In the genomic region with DNA sequence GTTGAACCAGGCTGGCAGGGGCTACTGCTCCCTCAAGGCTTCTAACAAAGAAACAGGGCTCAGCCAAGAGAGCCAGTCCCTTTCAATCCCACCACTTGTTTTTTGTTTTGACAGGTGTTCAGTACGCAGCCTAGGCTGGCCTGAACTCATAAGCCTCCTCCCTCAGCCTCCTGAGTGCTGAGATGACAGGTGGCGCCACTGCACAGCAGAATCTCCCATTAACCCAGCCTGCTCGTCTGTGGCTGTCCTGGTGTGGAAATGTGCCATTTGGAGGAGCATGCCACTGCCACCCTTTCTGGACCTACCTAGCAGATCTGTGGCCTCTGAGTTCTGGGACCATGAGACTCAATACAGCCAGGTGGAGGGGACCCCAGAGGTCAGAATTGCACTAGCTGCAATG, we compare ENCODE assay signal across 19 mouse cellular contexts. TPM values are rescaled to one million over a fixed set of nuclear protein-coding genes. Genes with fewer than 3 reads are reported as not detected.
DNase-seq lines count a peak whose midpoint lies in the region; ATAC-seq and TF ChIP-seq lines count a peak whose summit lies in the region.
"Had no signal": no experiment of that assay in that cellular context is flagged by ENCODE, and none has a peak within 500 bp of the region (broad histone marks: within the 10 kb centered on the region; RNA-seq: fewer than 3 reads in every experiment).

No protein-coding gene starts in this region.

- WGBS in kidney, postnatal 0 days, result 45% methylated on average over 3 of the region's 3 CpGs
- whole genome bisulfite sequencing in kidney, embryonic 16.5 days, result 56% methylated on average over 3 of the region's 3 CpGs
- 73% methylated on average over 3 of the region's 3 CpGs for WGBS in midbrain, embryonic 14.5 days
- WGBS in midbrain, embryonic 10.5 days, result 72% methylated on average over 3 of the region's 3 CpGs
- 55% methylated on average over 3 of the region's 3 CpGs for WGBS in stomach, postnatal 0 days

- peaks cover 72% of the 10 kb centered on the region for H3K36me3 ChIP-seq in kidney, postnatal 0 days (ENCODE audit: insufficient read depth, low read length)
- peaks cover 81% of the 10 kb centered on the region for H3K36me3 ChIP-seq in kidney, embryonic 16.5 days (ENCODE audit: insufficient read depth, low read length)
- H3K36me3 ChIP-seq in midbrain, embryonic 14.5 days (ENCODE audit: control insufficient read depth, insufficient read depth, low read length), result peaks cover 87% of the 10 kb centered on the region
- peaks cover 96% of the 10 kb centered on the region for H3K36me3 ChIP-seq in midbrain, embryonic 10.5 days
- H3K36me3 ChIP-seq in stomach, postnatal 0 days (ENCODE audit: control insufficient read depth, insufficient read depth, low read length), result peaks cover 32% of the 10 kb centered on the region

- no peak overlapping the region for H3K4me3 ChIP-seq in kidney, postnatal 0 days (replicated peaks; ENCODE audit: low read depth, low read length)
- H3K4me3 ChIP-seq in kidney, embryonic 16.5 days (ENCODE audit: low read length), result no peak overlapping the region
- H3K4me3 ChIP-seq in midbrain, embryonic 14.5 days (replicated peaks; ENCODE audit: low read depth, low read length), result no peak overlapping the region
- no peak overlapping the region for H3K4me3 ChIP-seq in midbrain, embryonic 10.5 days
- no peak overlapping the region for H3K4me3 ChIP-seq in stomach, postnatal 0 days (ENCODE audit: low read depth, low read length)
- H3K4me3 ChIP-seq: limb, embryonic 12.5 days; neural tube, embryonic 15.5 days had no signal

- TF ChIP-seq EP300 in stomach, postnatal 0 days (optimal IDR thresholded peaks at IDR 0.05), result no peak

- no peak overlapping the region for H3K9ac ChIP-seq in kidney, postnatal 0 days (ENCODE audit: low read depth, low read length)
- no peak overlapping the region for H3K9ac ChIP-seq in kidney, embryonic 16.5 days (replicated peaks; ENCODE audit: low read length)
- H3K9ac ChIP-seq in midbrain, embryonic 14.5 days (replicated peaks; ENCODE audit: low read length), result no peak overlapping the region
- no peak overlapping the region for H3K9ac ChIP-seq in stomach, postnatal 0 days (ENCODE audit: low read length)
- H3K9ac ChIP-seq: limb, embryonic 12.5 days; neural tube, embryonic 15.5 days had no signal

- H3K27me3 ChIP-seq in kidney, postnatal 0 days (ENCODE audit: insufficient read depth, low read length), result no peaks in the 10 kb centered on the region
- no peaks in the 10 kb centered on the region for H3K27me3 ChIP-seq in kidney, embryonic 16.5 days (ENCODE audit: insufficient read depth, low read length)
- no peaks in the 10 kb centered on the region for H3K27me3 ChIP-seq in midbrain, embryonic 14.5 days (ENCODE audit: control insufficient read depth, insufficient read depth, low read length)
- no peaks in the 10 kb centered on the region for H3K27me3 ChIP-seq in midbrain, embryonic 10.5 days (ENCODE audit: low read depth, poor library complexity, severe bottlenecking)
- no peaks in the 10 kb centered on the region for H3K27me3 ChIP-seq in stomach, postnatal 0 days (ENCODE audit: control insufficient read depth, insufficient read depth, low read length)
- H3K27me3 ChIP-seq: limb, embryonic 12.5 days; neural tube, embryonic 15.5 days had no signal

- DNase-seq in embryo, embryonic 10 days (ENCODE audit: low spot score), result peak; percentile 25
- no peak for DNase-seq in embryo, embryonic 11 days
- DNase-seq in kidney, postnatal 0 days (ENCODE audit: low spot score), result peak; percentile 12
- peak; percentile 8 for DNase-seq in midbrain, embryonic 14.5 days
- DNase-seq in midbrain, embryonic 10.5 days (ENCODE audit: low spot score), result no peak
- DNase-seq in stomach, postnatal 0 days (ENCODE audit: low spot score), result peak; percentile 42
- no peak for DNase-seq in gastrocnemius, postnatal 14 days
- DNase-seq: B cell, adult 2 months; cerebellum, adult 8-10 months; heart, postnatal 36 days; kidney, postnatal 36 days; layer of hippocampus, postnatal 36 days; retina, postnatal 1 day; thymus, postnatal 36 days had no signal

- peak; percentile 29; the same call in 1 of the 2 replicates for TF ChIP-seq CTCF in kidney, postnatal 0 days (IDR thresholded peaks at IDR 0.05; ENCODE audit: low read depth)
- peak; percentile 60 for TF ChIP-seq CTCF in stomach, postnatal 0 days (IDR thresholded peaks at IDR 0.05; ENCODE audit: low read depth)

- H3K4me1 ChIP-seq in kidney, postnatal 0 days (replicated peaks; ENCODE audit: insufficient read depth, low read length), result no peaks in the 10 kb centered on the region
- H3K4me1 ChIP-seq in kidney, embryonic 16.5 days (ENCODE audit: insufficient read depth, low read length), result no peaks in the 10 kb centered on the region
- no peaks in the 10 kb centered on the region for H3K4me1 ChIP-seq in midbrain, embryonic 14.5 days (ENCODE audit: control insufficient read depth, insufficient read depth, low read length)
- H3K4me1 ChIP-seq in midbrain, embryonic 10.5 days, result no peaks in the 10 kb centered on the region
- no peaks in the 10 kb centered on the region for H3K4me1 ChIP-seq in stomach, postnatal 0 days (replicated peaks; ENCODE audit: control insufficient read depth, insufficient read depth)
- H3K4me1 ChIP-seq: limb, embryonic 12.5 days; neural tube, embryonic 15.5 days had no signal

- no peak overlapping the region for H3K27ac ChIP-seq in kidney, postnatal 0 days
- no peak overlapping the region for H3K27ac ChIP-seq in kidney, embryonic 16.5 days (ENCODE audit: low read length)
- no peak overlapping the region for H3K27ac ChIP-seq in midbrain, embryonic 14.5 days (replicated peaks; ENCODE audit: low read depth, low read length)
- no peak overlapping the region for H3K27ac ChIP-seq in midbrain, embryonic 10.5 days (replicated peaks)
- H3K27ac ChIP-seq in stomach, postnatal 0 days (replicated peaks), result no peak overlapping the region
- H3K27ac ChIP-seq: limb, embryonic 12.5 days; neural tube, embryonic 15.5 days had no signal

- H3K9me3 ChIP-seq in kidney, postnatal 0 days (replicated peaks; ENCODE audit: low read length), result no peaks in the 10 kb centered on the region
- H3K9me3 ChIP-seq in kidney, embryonic 16.5 days (ENCODE audit: low read length), result no peaks in the 10 kb centered on the region
- H3K9me3 ChIP-seq in midbrain, embryonic 14.5 days (ENCODE audit: control insufficient read depth, low read length), result no peaks in the 10 kb centered on the region
- no peaks in the 10 kb centered on the region for H3K9me3 ChIP-seq in midbrain, embryonic 10.5 days (replicated peaks)
- H3K9me3 ChIP-seq in stomach, postnatal 0 days (ENCODE audit: control insufficient read depth, low read length), result no peaks in the 10 kb centered on the region
- H3K9me3 ChIP-seq: limb, embryonic 12.5 days; neural tube, embryonic 15.5 days had no signal

- intact Hi-C loops in gastrocnemius, postnatal 14 days (cut with DNase I; ENCODE audit: low total_unique reads), result loop anchor here (5.0 kb wide), 1 partner anchor 44 kb away; no protein-coding TSS in a partner anchor

- no peak overlapping the region for H3K4me2 ChIP-seq in kidney, postnatal 0 days (ENCODE audit: low read length)
- no peak overlapping the region for H3K4me2 ChIP-seq in kidney, embryonic 16.5 days (replicated peaks; ENCODE audit: low read depth, low read length)
- H3K4me2 ChIP-seq in midbrain, embryonic 14.5 days (ENCODE audit: low read length), result no peak overlapping the region
- no peak overlapping the region for H3K4me2 ChIP-seq in stomach, postnatal 0 days (replicated peaks; ENCODE audit: low read depth)
- H3K4me2 ChIP-seq: limb, embryonic 12.5 days; neural tube, embryonic 15.5 days had no signal

- ATAC-seq in kidney, postnatal 0 days (replicated peaks; ENCODE audit: low FRiP score, low read depth), result no peak
- no peak for ATAC-seq in kidney, embryonic 16.5 days (ENCODE audit: low FRiP score, low TSS enrichment)
- ATAC-seq in midbrain, embryonic 14.5 days (ENCODE audit: low FRiP score, low TSS enrichment), result no peak
- no peak for ATAC-seq in stomach, postnatal 0 days (ENCODE audit: low FRiP score, low TSS enrichment)
- ATAC-seq: activated CD4-positive, CD25-positive, alpha-beta regulatory T cell, adult 4 months had no signal

RNA-seq across cellular contexts. Expression of a gene that starts 15.0 kb away (rescaled TPM):
- 22.1 and 25.2 TPM in 2 replicates for polyA plus RNA-seq in kidney, postnatal 0 days (2015; fragmentation: Nextera tagmentation; extraction: Ambion mirVana)
- polyA plus RNA-seq in kidney, embryonic 16.5 days (2015; fragmentation: Nextera tagmentation; extraction: Ambion mirVana), result 45.0 and 46.2 TPM in 2 replicates
- 22.3 and 26.7 TPM in 2 replicates for polyA plus RNA-seq in midbrain, embryonic 14.5 days (2014; fragmentation: Nextera tagmentation; extraction: Ambion mirVana)
- polyA plus RNA-seq in midbrain, embryonic 10.5 days (2016; fragmentation: Nextera tagmentation; extraction: Ambion mirVana), result 45.6 and 46.9 TPM in 2 replicates
- 13.8 and 14.0 TPM in 2 replicates for polyA plus RNA-seq in stomach, postnatal 0 days (2015; fragmentation: Nextera tagmentation; extraction: Ambion mirVana)
- total RNA-seq in gastrocnemius, postnatal 14 days (2021), result 10 to 100 TPM; 20.8 to 22.0 TPM

RNA-seq across cellular contexts. Expression of a gene that starts 20.0 kb away (rescaled TPM):
- polyA plus RNA-seq in kidney, postnatal 0 days (2015; fragmentation: Nextera tagmentation; extraction: Ambion mirVana), result 83.0 and 85.0 TPM in 2 replicates
- polyA plus RNA-seq in kidney, embryonic 16.5 days (2015; fragmentation: Nextera tagmentation; extraction: Ambion mirVana), result 102 and 109 TPM in 2 replicates
- polyA plus RNA-seq in midbrain, embryonic 14.5 days (2014; fragmentation: Nextera tagmentation; extraction: Ambion mirVana), result 55.1 and 57.5 TPM in 2 replicates
- 77.0 and 78.4 TPM in 2 replicates for polyA plus RNA-seq in midbrain, embryonic 10.5 days (2016; fragmentation: Nextera tagmentation; extraction: Ambion mirVana)
- 77.0 and 83.0 TPM in 2 replicates for polyA plus RNA-seq in stomach, postnatal 0 days (2015; fragmentation: Nextera tagmentation; extraction: Ambion mirVana)
- total RNA-seq in gastrocnemius, postnatal 14 days (2021), result 10 to 100 TPM; 23.4 to 26.4 TPM

RNA-seq across cellular contexts. Expression of a gene that starts 41.5 kb away (rescaled TPM):
- 7.4 and 7.8 TPM in 2 replicates for polyA plus RNA-seq in kidney, postnatal 0 days (2015; fragmentation: Nextera tagmentation; extraction: Ambion mirVana)
- polyA plus RNA-seq in kidney, embryonic 16.5 days (2015; fragmentation: Nextera tagmentation; extraction: Ambion mirVana), result 12.2 and 13.2 TPM in 2 replicates
- 8.5 and 10.5 TPM in 2 replicates for polyA plus RNA-seq in midbrain, embryonic 14.5 days (2014; fragmentation: Nextera tagmentation; extraction: Ambion mirVana)
- polyA plus RNA-seq in midbrain, embryonic 10.5 days (2016; fragmentation: Nextera tagmentation; extraction: Ambion mirVana), result 7.2 and 8.4 TPM in 2 replicates
- polyA plus RNA-seq in stomach, postnatal 0 days (2015; fragmentation: Nextera tagmentation; extraction: Ambion mirVana), result 4.4 and 5.2 TPM in 2 replicates
- total RNA-seq in gastrocnemius, postnatal 14 days (2021), result 1 to 10 TPM; 3.5 TPM
- total RNA-seq: monocyte, adult 5-6 weeks had no signal

RNA-seq across cellular contexts. Expression of a gene that starts 52.9 kb away (rescaled TPM):
- polyA plus RNA-seq in kidney, postnatal 0 days (2015; fragmentation: Nextera tagmentation; extraction: Ambion mirVana), result 11.7 TPM in 2 replicates
- 14.6 and 15.8 TPM in 2 replicates for polyA plus RNA-seq in kidney, embryonic 16.5 days (2015; fragmentation: Nextera tagmentation; extraction: Ambion mirVana)
- 16.9 and 21.4 TPM in 2 replicates for polyA plus RNA-seq in midbrain, embryonic 14.5 days (2014; fragmentation: Nextera tagmentation; extraction: Ambion mirVana)
- 11.7 and 15.1 TPM in 2 replicates for polyA plus RNA-seq in midbrain, embryonic 10.5 days (2016; fragmentation: Nextera tagmentation; extraction: Ambion mirVana)
- polyA plus RNA-seq in stomach, postnatal 0 days (2015; fragmentation: Nextera tagmentation; extraction: Ambion mirVana), result 9.6 and 10.0 TPM in 2 replicates
- 100 to 1,000 TPM; 101 to 117 TPM for total RNA-seq in gastrocnemius, postnatal 14 days (2021)

Comparison
In these comparisons a context has a peak if more than half of its experiments do, and no peak if none do; other contexts are left out.
1. DNase-seq: peak in embryo, embryonic 10 days (single experiment), kidney, postnatal 0 days (single experiment), midbrain, embryonic 14.5 days (single experiment) and stomach, postnatal 0 days (single experiment); none in embryo, embryonic 11 days (single experiment), midbrain, embryonic 10.5 days (single experiment) and gastrocnemius, postnatal 14 days (single experiment).